Mouse (Mus musculus): ENCODE measurements around the gene Hip1r. TPM values are rescaled to one million over a fixed set of nuclear protein-coding genes. Genes with fewer than 3 reads are reported as not detected.

The Hip1r gene
- polyA plus RNA-seq, 1 experiment: 18.3 TPM

- Histone ChIP-seq H3K27ac (ENCODE audit: insufficient read depth, low read depth, low read length) (no peak overlapping the region), H3K36me3 (ENCODE audit: control insufficient read depth, insufficient read depth, low read length) (no peaks in the 10 kb centered on the region), H3K27me3 (replicated peaks; ENCODE audit: control insufficient read depth, insufficient read depth, low read length) (no peaks in the 10 kb centered on the region), H3K4me1 (ENCODE audit: control insufficient read depth, insufficient read depth, low read length) (0 out of 2 replicates have a peak, but pooled peaks cover 5% of the 10 kb centered on the region), H3K4me3 (ENCODE audit: insufficient read depth, low read depth, low read length) (no peak overlapping the region)
- peak; percentile 21 for DNase-seq
- TF ChIP-seq CTCF (conservative IDR thresholded peaks at IDR 0.05; ENCODE audit: insufficient read depth, insufficient read length, low read depth, low read length) (peak; percentile 52), POLR2A (IDR thresholded peaks at IDR 0.05; ENCODE audit: low read depth, low read length) (no peak)
- 41% methylated on average over 18 of the region's 18 CpGs for WGBS
Measured at GRCm38 (mm10) chr5:123933957-123934591, 39.4 kb upstream of the Hip1r start.

DNA sequence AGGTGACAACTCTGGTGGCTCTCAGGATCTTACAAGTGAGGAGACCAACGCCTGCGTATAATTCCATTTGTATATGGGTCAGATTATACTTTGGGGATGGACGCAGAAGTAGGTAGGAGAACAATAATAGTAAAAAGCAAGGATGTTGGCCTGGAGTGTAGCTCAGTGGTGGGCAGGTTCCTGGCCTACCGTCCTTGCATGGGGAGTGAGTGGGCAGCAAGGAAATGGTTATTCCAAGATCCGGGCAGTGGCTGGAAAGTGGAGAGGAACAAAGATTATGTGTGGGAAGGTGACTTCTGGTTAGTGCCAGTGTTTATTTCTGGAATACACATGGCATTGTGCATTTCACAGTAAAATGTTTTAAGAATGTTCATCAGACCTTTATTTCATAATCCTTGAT, 37.5 kb upstream of the Hip1r start:
- Histone ChIP-seq H3K4me1 (ENCODE audit: control insufficient read depth, insufficient read depth, low read length) (0 out of 2 replicates have a peak, but pooled peaks cover 5% of the 10 kb centered on the region), H3K27me3 (replicated peaks; ENCODE audit: control insufficient read depth, insufficient read depth, low read length) (no peaks in the 10 kb centered on the region), H3K4me3 (ENCODE audit: insufficient read depth, low read depth, low read length) (no peak overlapping the region), H3K36me3 (ENCODE audit: control insufficient read depth, insufficient read depth, low read length) (no peaks in the 10 kb centered on the region), H3K27ac (ENCODE audit: insufficient read depth, low read depth, low read length) (no peak overlapping the region)
- TF ChIP-seq CTCF (conservative IDR thresholded peaks at IDR 0.05; ENCODE audit: insufficient read depth, insufficient read length, low read depth, low read length) (no peak), POLR2A (IDR thresholded peaks at IDR 0.05; ENCODE audit: low read depth, low read length) (no peak)
- 94% methylated on average over 5 of the region's 5 CpGs for WGBS
- DNase-seq: no peak

- TF ChIP-seq CTCF (conservative IDR thresholded peaks at IDR 0.05; ENCODE audit: insufficient read depth, insufficient read length, low read depth, low read length): no peak
- no peak for TF ChIP-seq POLR2A (IDR thresholded peaks at IDR 0.05; ENCODE audit: low read depth, low read length)
- H3K36me3 ChIP-seq (ENCODE audit: control insufficient read depth, insufficient read depth, low read length): no peaks in the 10 kb centered on the region
- WGBS: 84% methylated on average over 5 of the region's 5 CpGs
- H3K4me3 ChIP-seq (ENCODE audit: insufficient read depth, low read depth, low read length): no peak overlapping the region
- DNase-seq: no peak
- H3K27ac ChIP-seq (ENCODE audit: insufficient read depth, low read depth, low read length): no peak overlapping the region
- H3K27me3 ChIP-seq (replicated peaks; ENCODE audit: control insufficient read depth, insufficient read depth, low read length): no peaks in the 10 kb centered on the region
- no peaks in the 10 kb centered on the region for H3K4me1 ChIP-seq (ENCODE audit: control insufficient read depth, insufficient read depth, low read length)
Measured at GRCm38 (mm10) chr5:123938479-123938878, 34.9 kb upstream of the Hip1r start.

GRCm38 (mm10) chr5:123946546-123946945, 26.9 kb upstream of the Hip1r start:
- 70% methylated on average over 4 of the region's 4 CpGs for WGBS
- TF ChIP-seq CTCF (conservative IDR thresholded peaks at IDR 0.05; ENCODE audit: insufficient read depth, insufficient read length, low read depth, low read length): no peak
- TF ChIP-seq POLR2A (IDR thresholded peaks at IDR 0.05; ENCODE audit: low read depth, low read length): no peak
- no peaks in the 10 kb centered on the region for H3K27me3 ChIP-seq (replicated peaks; ENCODE audit: control insufficient read depth, insufficient read depth, low read length)

DNA sequence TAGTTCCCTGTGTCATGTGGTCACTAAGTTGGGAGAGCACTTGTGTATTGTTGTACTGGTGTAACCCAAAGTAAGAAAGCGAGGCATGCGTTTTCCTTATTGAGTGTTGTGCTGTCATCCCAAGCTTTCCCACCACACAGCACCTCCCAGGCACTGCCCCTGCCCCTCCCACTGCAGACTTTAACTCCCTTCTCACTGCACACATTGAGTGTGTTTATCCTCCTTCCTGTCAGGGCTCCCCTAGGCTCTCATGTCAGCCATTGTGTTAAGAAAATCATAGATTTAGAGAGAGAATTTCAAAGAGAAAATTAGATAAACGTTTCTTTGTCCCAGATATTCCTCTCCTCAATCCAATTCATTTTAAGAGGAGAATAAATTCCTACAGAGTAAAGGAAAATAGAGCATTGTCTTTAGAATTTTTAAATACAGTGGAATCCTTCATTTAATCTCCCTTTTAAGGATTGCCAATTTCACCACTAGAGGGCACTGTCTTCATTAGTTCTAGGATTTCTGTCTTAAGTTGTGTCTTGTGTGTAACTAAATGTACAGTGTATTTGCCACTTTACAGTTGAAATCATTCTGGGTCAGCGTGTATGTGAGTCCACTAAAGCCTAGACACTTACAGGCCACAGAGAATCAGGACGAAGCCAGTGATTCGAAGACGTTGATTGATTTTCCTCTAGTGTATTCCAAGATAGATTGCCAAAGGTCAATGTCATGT, 26.2 kb upstream of the Hip1r start:
- H3K4me3 ChIP-seq (ENCODE audit: insufficient read depth, low read depth, low read length): no peak overlapping the region
- TF ChIP-seq POLR2A (IDR thresholded peaks at IDR 0.05; ENCODE audit: low read depth, low read length) (no peak), CTCF (conservative IDR thresholded peaks at IDR 0.05; ENCODE audit: insufficient read depth, insufficient read length, low read depth, low read length) (0 out of 2 replicates have a peak, but pooled peaks have one; percentile 23)
- no peak overlapping the region for H3K27ac ChIP-seq (ENCODE audit: insufficient read depth, low read depth, low read length)
- H3K4me1 ChIP-seq (ENCODE audit: control insufficient read depth, insufficient read depth, low read length): no peaks in the 10 kb centered on the region
- 49% methylated on average over 7 of the region's 7 CpGs for WGBS
- no peaks in the 10 kb centered on the region for H3K27me3 ChIP-seq (replicated peaks; ENCODE audit: control insufficient read depth, insufficient read depth, low read length)
- peak; percentile 64 for DNase-seq
- no peaks in the 10 kb centered on the region for H3K36me3 ChIP-seq (ENCODE audit: control insufficient read depth, insufficient read depth, low read length)

More at GRCm38 (mm10) chr5:123946546-123946945, 26.9 kb upstream of the Hip1r start:
- Histone ChIP-seq H3K4me1 (ENCODE audit: control insufficient read depth, insufficient read depth, low read length) (no peaks in the 10 kb centered on the region), H3K27ac (ENCODE audit: insufficient read depth, low read depth, low read length) (no peak overlapping the region), H3K4me3 (ENCODE audit: insufficient read depth, low read depth, low read length) (no peak overlapping the region), H3K36me3 (ENCODE audit: control insufficient read depth, insufficient read depth, low read length) (no peaks in the 10 kb centered on the region)
- DNase-seq: no peak

GRCm38 (mm10) chr5:123952365-123953045, 20.9 kb upstream of the Hip1r start:
- WGBS: 55% methylated on average over 5 of the region's 5 CpGs
- Histone ChIP-seq H3K36me3 (ENCODE audit: control insufficient read depth, insufficient read depth, low read length) (no peaks in the 10 kb centered on the region), H3K27me3 (replicated peaks; ENCODE audit: control insufficient read depth, insufficient read depth, low read length) (no peaks in the 10 kb centered on the region), H3K4me1 (ENCODE audit: control insufficient read depth, insufficient read depth, low read length) (no peaks in the 10 kb centered on the region), H3K27ac (ENCODE audit: insufficient read depth, low read depth, low read length) (no peak overlapping the region), H3K4me3 (ENCODE audit: insufficient read depth, low read depth, low read length) (no peak overlapping the region)
- TF ChIP-seq POLR2A (IDR thresholded peaks at IDR 0.05; ENCODE audit: low read depth, low read length) (no peak), CTCF (conservative IDR thresholded peaks at IDR 0.05; ENCODE audit: insufficient read depth, insufficient read length, low read depth, low read length) (no peak)
- DNase-seq: no peak

DNA sequence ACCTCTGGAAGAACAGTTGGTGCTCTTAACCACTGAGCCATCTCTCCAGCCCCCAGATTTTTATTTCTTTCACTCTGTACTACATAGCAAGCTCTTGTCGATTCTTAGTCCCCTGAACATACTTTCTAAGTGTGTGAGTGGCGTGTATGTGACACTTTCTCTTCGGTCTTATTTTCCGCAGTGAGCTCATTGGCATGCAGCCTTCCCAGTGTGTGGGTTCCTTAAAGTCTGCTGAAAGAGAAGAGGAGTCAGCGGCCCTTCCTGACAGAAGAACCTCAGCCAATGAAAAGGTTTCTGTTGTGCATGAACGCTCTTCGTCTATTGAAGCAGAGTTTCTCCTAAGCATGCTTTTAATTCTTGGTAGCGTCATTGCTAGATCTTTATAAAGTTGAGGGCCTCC, 16.2 kb upstream of the Hip1r start:
- 90% methylated on average over 8 of the region's 8 CpGs for WGBS
- Histone ChIP-seq H3K36me3 (ENCODE audit: control insufficient read depth, insufficient read depth, low read length) (no peaks in the 10 kb centered on the region), H3K4me1 (ENCODE audit: control insufficient read depth, insufficient read depth, low read length) (no peaks in the 10 kb centered on the region), H3K27me3 (replicated peaks; ENCODE audit: control insufficient read depth, insufficient read depth, low read length) (no peaks in the 10 kb centered on the region), H3K27ac (ENCODE audit: insufficient read depth, low read depth, low read length) (no peak overlapping the region), H3K4me3 (ENCODE audit: insufficient read depth, low read depth, low read length) (no peak overlapping the region)
- no peak for DNase-seq
- TF ChIP-seq CTCF (conservative IDR thresholded peaks at IDR 0.05; ENCODE audit: insufficient read depth, insufficient read length, low read depth, low read length) (no peak), POLR2A (IDR thresholded peaks at IDR 0.05; ENCODE audit: low read depth, low read length) (no peak)
